Mouse (Mus musculus) limb, embryonic 13.5 days (tissue): Measurements from ENCODE around the gene Gm11099. TPM values are rescaled to one million over a fixed set of nuclear protein-coding genes. Genes with fewer than 3 reads are reported as not detected.

Experiments used
- ATAC-seq: fragments of 200-750 bp; cut with Nextera tagmentation; 2 replicates; pipeline ENCODE4 v1.8.0; 2017; ENCODE audit warnings: low read depth, moderate number of reproducible peaks, moderate TSS enrichment; ENCODE audit not compliant: low FRiP score
- H3K27ac ChIP-seq: fragments of 300-500 bp; sonication (generic); 2 replicates; pipeline ENCODE4 v1.5.1; 2015; ENCODE audit warnings: inconsistent platforms, mild to moderate bottlenecking, moderate library complexity
- H3K27me3 ChIP-seq: fragments of 300-500 bp; sonication (generic); 2 replicates; pipeline ENCODE4 v1.6.1; 2015; ENCODE audit warnings: mild to moderate bottlenecking, inconsistent platforms
- H3K36me3 ChIP-seq: fragments of 300-500 bp; sonication (generic); 2 replicates; pipeline ENCODE4 v1.6.1; 2015; ENCODE audit warnings: inconsistent platforms, mild to moderate bottlenecking, moderate library complexity
- H3K4me1 ChIP-seq: fragments of 300-500 bp; sonication (generic); 2 replicates; pipeline ENCODE4 v1.6.1; 2015; ENCODE audit warnings: inconsistent platforms
- H3K4me2 ChIP-seq: fragments of 300-500 bp; sonication (generic); replicated peaks from 2 replicates; pipeline ENCODE4 v1.6.1; 2015; ENCODE audit warnings: inconsistent platforms, mild to moderate bottlenecking, moderate library complexity
- H3K4me3 ChIP-seq: fragments of 300-500 bp; sonication (generic); 2 replicates; pipeline ENCODE4 v1.5.1; 2015; ENCODE audit warnings: moderate library complexity, mild to moderate bottlenecking, inconsistent platforms
- H3K9ac ChIP-seq: fragments of 300-500 bp; sonication (generic); 2 replicates; pipeline ENCODE4 v1.6.1; 2015; ENCODE audit warnings: mild to moderate bottlenecking, inconsistent platforms
- H3K9me3 ChIP-seq: fragments of 300-500 bp; sonication (generic); 2 replicates; pipeline ENCODE4 v1.6.1; 2016; ENCODE audit warnings: inconsistent platforms
- WGBS: fragments of 180-500 bp; shearing (Covaris S2); methylation state at CpG from one replicate; pipeline ENCODE4 v1.1.7; 2015; 5-methylcytosine and 5-hydroxymethylcytosine counted together
- polyA plus RNA-seq: library from polyadenylated mRNA; unstranded; fragments of >200 nt; fragmentation: Nextera tagmentation; extraction: Ambion mirVana; gene quantifications from 2 replicates; pipeline ENCODE4 v1.2.1, GENCODE M21; 2015

Gm11099 gene
- polyA plus RNA-seq, result not detected in 2 replicates

DNA sequence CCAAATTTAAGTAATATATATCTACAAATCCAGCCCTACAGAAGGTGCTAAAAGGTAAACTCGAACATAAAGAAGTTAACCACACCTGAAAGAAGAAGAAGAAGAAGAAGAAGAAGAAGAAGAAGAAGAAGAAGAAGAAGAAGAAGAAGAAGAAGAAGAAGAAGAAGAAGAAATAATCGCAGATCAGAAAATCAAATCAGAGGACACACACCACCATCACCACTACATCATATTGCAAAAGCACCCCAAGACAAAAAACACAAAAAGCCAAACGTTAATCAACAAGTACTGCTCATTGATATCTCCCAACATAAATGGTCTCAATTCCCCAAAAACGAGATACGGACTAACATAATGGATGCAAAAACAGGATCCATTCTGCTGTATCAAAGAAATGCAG lies at the start of gene Gm11099:
Gene Gm11099 (plus strand): TSS at position 301 of the 400 bp plus-strand sequence.
- Histone ChIP-seq H3K9me3 (no peaks in the 10 kb centered on the region), H3K4me2 (no peak within 1 kb of the TSS), H3K27me3 (no peaks in the 10 kb centered on the region), H3K36me3 (no peaks in the 10 kb centered on the region), H3K9ac (no peak within 1 kb of the TSS), H3K27ac (no peak within 1 kb of the TSS), H3K4me3 (no peak within 1 kb of the TSS), H3K4me1 (no peaks in the 10 kb centered on the region)
- no peak for ATAC-seq
- WGBS, result 88% methylated on average over 5 of the region's 5 CpGs

DNA sequence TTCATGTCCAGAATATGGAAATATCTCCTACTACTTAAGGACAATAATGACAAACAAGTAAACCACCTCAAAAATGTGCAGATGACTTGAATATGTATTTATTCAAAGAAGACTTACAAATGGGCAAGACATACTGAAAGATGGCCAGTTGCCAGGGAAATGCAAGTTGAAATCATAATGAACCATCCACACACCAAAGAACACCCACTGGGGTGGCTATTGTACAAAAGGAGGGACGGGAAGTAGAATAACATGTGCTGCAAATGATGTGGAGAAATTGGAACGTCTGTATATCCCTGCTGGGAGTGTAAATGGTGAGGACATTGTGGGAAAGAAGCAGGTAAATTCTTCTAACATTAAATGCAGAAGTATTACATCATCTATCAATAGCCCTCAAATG lies 46.3 kb upstream of the Gm11099 start:
- H3K27me3 ChIP-seq, result no peaks in the 10 kb centered on the region
- no peaks in the 10 kb centered on the region for H3K9me3 ChIP-seq
- no peak overlapping the region for H3K4me2 ChIP-seq
- H3K27ac ChIP-seq, result no peak overlapping the region
- 53% methylated on average over 2 of the region's 2 CpGs for WGBS
- H3K4me3 ChIP-seq, result no peak overlapping the region
- ATAC-seq, result no peak
- H3K36me3 ChIP-seq, result no peaks in the 10 kb centered on the region
- H3K9ac ChIP-seq, result no peak overlapping the region
- H3K4me1 ChIP-seq, result no peaks in the 10 kb centered on the region

DNA sequence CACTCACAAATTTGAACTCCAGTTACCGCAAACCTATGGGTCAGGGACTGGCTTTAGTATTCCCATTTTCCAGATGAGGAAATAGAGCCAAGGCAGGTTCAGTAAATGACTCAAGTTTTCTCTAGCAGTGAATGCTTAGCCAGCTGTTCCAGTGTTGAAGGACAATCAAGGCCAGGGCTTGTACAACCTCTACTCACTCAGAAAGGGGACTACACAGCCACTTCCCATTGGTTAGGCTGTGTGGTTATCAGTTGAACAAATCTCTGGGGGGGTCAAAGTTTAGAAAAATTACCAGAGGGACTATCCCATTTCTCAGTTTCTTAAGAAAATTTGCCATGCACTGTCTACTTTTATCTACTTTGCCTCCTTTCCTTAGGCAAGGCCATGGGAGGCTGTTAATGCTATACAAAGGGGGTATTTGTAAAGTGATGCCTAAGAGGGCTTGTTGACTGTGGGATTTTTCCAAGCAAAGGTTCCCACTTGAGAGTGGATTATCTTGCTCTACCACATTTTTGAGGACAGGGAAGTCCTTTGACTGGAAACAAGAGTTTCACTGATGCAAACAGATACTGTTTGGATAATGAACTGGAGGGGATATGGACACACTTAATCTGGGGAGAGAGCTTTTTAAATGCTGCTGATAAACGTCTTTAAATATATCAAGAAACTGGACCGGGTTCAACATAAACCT lies 30.2 kb upstream of the Gm11099 start:
- Histone ChIP-seq H3K4me3 (no peak overlapping the region), H3K4me1 (0 out of 2 replicates have a peak, but pooled peaks cover 3% of the 10 kb centered on the region), H3K27me3 (no peaks in the 10 kb centered on the region), H3K27ac (no peak overlapping the region), H3K9ac (no peak overlapping the region), H3K36me3 (no peaks in the 10 kb centered on the region), H3K4me2 (no peak overlapping the region), H3K9me3 (peaks cover 4% of the 10 kb centered on the region; the same call in 1 of the 2 replicates)
- 54% methylated on average over 3 of the region's 3 CpGs for WGBS
- ATAC-seq, result no peak

DNA sequence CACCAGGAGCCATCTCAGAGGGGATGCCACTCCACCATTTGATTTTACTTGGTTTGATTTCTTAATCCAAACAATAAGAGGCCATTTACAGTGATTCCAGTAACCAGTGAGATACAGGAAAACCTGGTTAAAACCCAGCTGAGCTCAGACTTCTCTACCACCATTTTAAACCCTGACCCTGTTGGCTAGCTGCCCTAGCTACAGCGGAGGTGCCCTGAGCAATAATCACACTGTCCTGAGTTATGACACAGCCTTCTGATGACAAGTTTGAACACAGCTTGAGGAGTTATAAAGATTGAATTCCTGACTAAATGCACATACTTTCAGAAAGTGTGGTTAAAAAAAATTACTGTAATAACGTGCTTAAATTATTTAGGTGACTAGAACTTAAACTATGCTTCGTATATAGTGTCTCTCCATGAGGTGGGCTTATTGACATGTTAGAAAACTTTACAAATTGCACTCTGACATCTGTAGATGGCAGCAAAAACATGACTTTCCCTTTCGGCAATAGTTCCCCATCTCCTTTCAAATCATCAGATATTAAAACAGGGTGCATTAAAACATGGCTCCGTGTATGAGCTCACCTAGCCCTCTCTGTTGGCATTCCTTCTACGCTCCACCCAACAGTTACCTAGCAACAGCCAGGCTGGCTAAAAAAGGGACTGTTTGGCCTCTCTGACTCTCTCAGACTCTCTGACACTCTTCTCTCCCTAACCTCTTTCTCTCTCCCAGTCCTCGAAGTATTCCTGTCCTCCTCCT lies 29.1 kb upstream of the Gm11099 start:
- peak; percentile 70 for ATAC-seq
- WGBS, result 52% methylated on average over 7 of the region's 7 CpGs
- Histone ChIP-seq H3K27me3 (no peaks in the 10 kb centered on the region), H3K9ac (no peak overlapping the region), H3K36me3 (no peaks in the 10 kb centered on the region), H3K27ac (no peak overlapping the region), H3K9me3 (peaks cover 4% of the 10 kb centered on the region; the same call in 1 of the 2 replicates), H3K4me3 (no peak overlapping the region), H3K4me1 (peaks cover 11% of the 10 kb centered on the region), H3K4me2 (no peak overlapping the region)

DNA sequence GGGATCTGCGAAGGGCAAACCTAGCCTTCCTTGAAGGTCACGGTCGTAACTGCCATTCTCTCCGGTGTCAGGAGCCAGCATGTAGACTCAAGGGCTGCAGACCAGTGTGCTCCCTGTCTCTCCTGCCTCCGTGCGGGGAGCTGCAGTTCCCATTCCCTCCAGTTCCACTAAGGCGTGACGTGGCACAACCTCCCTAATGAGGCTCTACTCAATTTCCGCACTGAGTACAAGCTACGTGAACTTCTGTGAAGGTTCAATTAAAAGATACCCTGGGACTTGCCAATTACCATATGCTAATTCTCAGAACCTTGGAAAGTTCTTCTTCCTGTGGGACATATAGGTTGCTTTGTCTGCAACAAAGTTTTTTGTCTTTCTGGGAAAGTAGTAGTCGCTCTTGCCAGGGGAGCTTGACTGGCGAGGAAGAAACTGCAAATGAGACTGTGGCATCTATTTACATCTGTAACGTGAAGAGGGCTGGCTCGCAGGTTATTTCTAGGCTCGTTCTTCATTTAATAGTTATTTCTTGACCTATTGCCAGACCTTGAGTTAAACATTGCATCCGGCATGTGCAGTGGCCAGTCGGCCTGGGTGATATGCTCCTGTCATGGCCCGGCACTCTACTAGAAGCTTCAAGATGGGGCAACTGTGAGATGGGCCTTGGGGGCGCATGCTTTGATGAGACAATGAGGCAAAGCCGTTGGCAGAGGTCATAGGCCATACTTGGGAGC lies 26.8 kb upstream of the Gm11099 start:
- H3K27ac ChIP-seq, result no peak overlapping the region
- H3K36me3 ChIP-seq, result no peaks in the 10 kb centered on the region
- 89% methylated on average over 20 of the region's 20 CpGs for WGBS
- H3K4me2 ChIP-seq, result no peak overlapping the region
- H3K27me3 ChIP-seq, result no peaks in the 10 kb centered on the region
- peaks cover 20% of the 10 kb centered on the region for H3K4me1 ChIP-seq
- H3K4me3 ChIP-seq, result no peak overlapping the region
- ATAC-seq, result no peak
- H3K9me3 ChIP-seq, result peaks cover 4% of the 10 kb centered on the region; the same call in 1 of the 2 replicates
- H3K9ac ChIP-seq, result no peak overlapping the region

DNA sequence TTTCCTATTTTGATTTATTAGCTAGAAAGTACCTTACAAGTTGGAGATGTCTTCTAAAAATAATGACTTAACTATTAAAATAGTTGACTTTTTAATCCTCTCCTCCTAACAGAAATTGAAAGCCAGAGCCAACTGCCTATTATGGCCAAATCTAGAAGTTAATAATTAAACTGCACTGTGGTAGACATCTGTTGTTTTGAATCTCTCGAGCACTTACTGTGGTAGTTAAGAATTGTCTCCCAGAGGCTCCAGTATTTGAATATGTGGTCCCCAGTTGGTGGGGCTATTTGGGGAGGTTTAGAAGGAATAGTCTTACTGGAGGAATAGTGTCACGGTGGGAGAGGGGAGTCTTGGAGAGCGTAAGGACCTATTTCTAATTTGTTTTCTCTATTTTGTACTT lies 18.2 kb upstream of the Gm11099 start:
- Histone ChIP-seq H3K9ac (no peak overlapping the region), H3K27ac (no peak overlapping the region), H3K4me2 (no peak overlapping the region), H3K4me3 (no peak overlapping the region), H3K27me3 (peaks cover 2% of the 10 kb centered on the region; the same call in 1 of the 2 replicates), H3K4me1 (peaks cover 11% of the 10 kb centered on the region; the same call in 1 of the 2 replicates), H3K36me3 (no peaks in the 10 kb centered on the region), H3K9me3 (peaks cover 3% of the 10 kb centered on the region; the same call in 1 of the 2 replicates)
- WGBS, result 87% methylated on average over 3 of the region's 3 CpGs
- no peak for ATAC-seq

DNA sequence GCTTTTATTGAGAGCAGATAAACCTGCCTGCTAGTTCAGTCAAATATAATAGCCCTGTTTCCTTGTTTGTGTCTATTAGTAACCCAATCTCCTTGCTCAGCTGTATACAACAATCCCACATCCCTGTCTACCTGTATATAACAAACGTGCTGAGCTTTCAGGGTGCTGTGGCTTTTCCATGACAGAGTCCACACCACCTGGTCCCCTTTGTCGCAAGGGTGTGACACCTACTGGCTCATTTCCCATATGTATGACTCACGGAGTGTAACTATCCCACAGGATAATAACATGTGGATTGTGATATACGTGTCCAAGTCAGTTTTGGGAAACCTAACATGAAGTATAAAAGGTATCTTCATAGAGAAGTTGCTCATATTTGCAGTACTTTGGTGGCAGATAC lies 16.8 kb upstream of the Gm11099 start:
- Histone ChIP-seq H3K27ac (no peak overlapping the region), H3K9me3 (peaks cover 3% of the 10 kb centered on the region; the same call in 1 of the 2 replicates), H3K4me2 (no peak overlapping the region), H3K27me3 (peaks cover 2% of the 10 kb centered on the region; the same call in 1 of the 2 replicates), H3K4me1 (peaks cover 9% of the 10 kb centered on the region; the same call in 1 of the 2 replicates), H3K36me3 (no peaks in the 10 kb centered on the region), H3K4me3 (no peak overlapping the region), H3K9ac (no peak overlapping the region)
- ATAC-seq, result no peak
- WGBS, result 88% methylated on average over 4 of the region's 4 CpGs

DNA sequence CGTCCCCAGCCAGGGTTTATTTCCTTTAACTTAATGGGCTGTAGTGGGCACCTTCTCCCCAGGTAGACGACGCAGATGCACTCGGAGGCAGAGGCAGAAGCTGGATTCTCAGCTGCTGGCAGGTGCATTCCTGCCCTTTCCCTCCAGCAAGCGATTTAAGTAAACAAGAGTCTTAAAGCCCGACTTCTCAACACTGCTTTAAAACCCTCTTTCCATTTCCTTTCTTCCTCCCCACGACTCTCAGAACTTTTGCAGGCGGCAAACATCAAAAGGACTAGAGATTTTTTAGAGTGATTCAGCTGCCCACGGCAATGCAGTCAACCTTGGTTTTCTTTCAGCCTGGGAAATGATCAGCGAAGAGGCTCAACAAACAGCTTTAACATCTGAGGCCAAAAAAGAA lies 14.7 kb upstream of the Gm11099 start:
- WGBS, result 6% methylated on average over 10 of the region's 10 CpGs
- ATAC-seq, result no peak
- no peak overlapping the region for H3K9ac ChIP-seq

DNA sequence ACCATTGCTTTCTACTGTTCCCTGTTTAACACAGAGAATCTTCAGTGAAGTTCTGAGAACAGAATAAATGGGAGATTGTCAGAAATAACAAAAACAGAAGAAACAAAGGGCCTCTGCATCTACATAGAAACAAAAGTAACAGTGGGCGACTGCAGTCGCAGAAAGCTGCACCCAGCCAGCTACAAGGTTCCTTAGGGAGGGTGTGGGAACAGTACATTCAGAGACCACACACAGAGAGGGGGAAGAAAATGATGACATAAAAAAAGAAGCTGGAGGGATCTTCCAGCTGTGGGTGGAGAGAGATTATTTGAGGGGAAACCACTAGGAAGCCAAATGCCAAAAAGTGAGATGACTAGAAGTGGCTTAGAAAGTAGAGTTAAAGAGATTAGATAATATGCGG lies 20.6 kb downstream of the Gm11099 start:
- WGBS, result 68% methylated on average over 3 of the region's 3 CpGs
- no peak overlapping the region for H3K4me2 ChIP-seq

More for the DNA sequence above, 14.7 kb upstream of the Gm11099 start:
- Histone ChIP-seq H3K27ac (no peak overlapping the region), H3K36me3 (no peaks in the 10 kb centered on the region), H3K27me3 (peaks cover 2% of the 10 kb centered on the region; the same call in 1 of the 2 replicates), H3K9me3 (peaks cover 3% of the 10 kb centered on the region; the same call in 1 of the 2 replicates), H3K4me3 (no peak overlapping the region), H3K4me2 (no peak overlapping the region), H3K4me1 (peaks cover 5% of the 10 kb centered on the region; the same call in 1 of the 2 replicates)

DNA sequence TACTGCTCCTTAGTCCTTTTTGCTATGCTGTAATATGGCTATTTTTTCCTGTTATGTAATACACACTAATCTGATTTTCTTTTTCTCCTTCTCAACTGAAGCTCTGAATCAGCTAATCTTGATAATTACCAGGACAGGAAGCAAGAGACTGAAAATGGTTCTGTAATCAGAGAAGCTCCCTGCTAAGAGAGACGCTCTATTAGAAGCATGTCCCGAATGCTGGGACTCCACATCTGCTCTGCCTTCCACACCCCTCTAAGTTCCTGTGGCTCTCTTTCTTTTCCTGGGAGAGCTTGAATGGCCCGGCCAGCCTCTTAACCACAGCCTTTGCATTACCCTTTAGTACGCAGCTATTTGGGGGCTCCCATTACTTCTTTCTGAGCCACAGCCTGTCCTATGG lies 45.8 kb downstream of the Gm11099 start:
- WGBS, result 62% methylated on average over 4 of the region's 4 CpGs
- no peak for ATAC-seq
- H3K27me3 ChIP-seq, result no peaks in the 10 kb centered on the region

More for the DNA sequence above, 20.6 kb downstream of the Gm11099 start:
- H3K27me3 ChIP-seq, result no peaks in the 10 kb centered on the region
- no peaks in the 10 kb centered on the region for H3K4me1 ChIP-seq
- no peaks in the 10 kb centered on the region for H3K9me3 ChIP-seq
- H3K27ac ChIP-seq, result no peak overlapping the region
- no peak overlapping the region for H3K4me3 ChIP-seq
- H3K36me3 ChIP-seq, result no peaks in the 10 kb centered on the region
- H3K9ac ChIP-seq, result no peak overlapping the region
- ATAC-seq, result no peak

DNA sequence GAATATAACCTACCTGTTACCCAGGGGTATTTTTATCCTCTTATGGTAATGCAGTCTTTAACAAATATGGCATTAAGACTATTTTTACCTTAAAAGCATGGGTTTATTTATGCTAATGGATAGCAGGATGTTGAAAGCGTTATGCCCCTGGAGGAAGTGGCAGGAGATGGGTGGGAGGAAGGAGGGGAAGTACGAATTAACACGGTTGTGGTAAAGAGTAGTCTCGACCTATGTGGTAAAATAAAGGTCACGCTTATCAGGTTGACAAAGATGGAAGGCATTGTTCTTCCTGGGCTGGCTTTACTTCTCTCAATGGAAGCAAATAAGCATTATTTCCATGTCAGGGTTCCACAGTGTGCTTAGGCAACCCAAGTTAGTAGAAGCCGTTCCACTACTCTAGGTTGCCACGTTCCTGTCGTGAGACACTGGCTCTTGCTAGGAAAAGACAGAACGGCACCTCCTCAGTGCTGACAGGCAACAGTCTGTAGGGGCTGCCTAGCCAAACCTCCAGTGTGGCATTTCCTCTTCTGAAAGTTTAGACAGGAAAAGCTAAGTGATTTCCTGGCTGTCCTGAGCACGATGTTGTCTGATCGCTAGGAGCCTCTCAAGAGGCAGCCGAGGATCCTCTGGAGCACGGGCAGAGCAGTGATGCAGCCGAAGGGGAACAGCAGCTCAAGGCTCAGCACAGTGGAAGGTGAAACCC lies 47.7 kb downstream of the Gm11099 start:
- Histone ChIP-seq H3K4me3 (no peak overlapping the region), H3K9me3 (no peaks in the 10 kb centered on the region), H3K27ac (no peak overlapping the region), H3K27me3 (no peaks in the 10 kb centered on the region), H3K4me1 (peaks cover 14% of the 10 kb centered on the region; the same call in 1 of the 2 replicates), H3K36me3 (no peaks in the 10 kb centered on the region), H3K9ac (no peak overlapping the region), H3K4me2 (no peak overlapping the region)
- WGBS, result 59% methylated on average over 14 of the region's 14 CpGs
- ATAC-seq, result no peak

More for the DNA sequence above, 45.8 kb downstream of the Gm11099 start:
- Histone ChIP-seq H3K9ac (no peak overlapping the region), H3K4me3 (no peak overlapping the region), H3K9me3 (no peaks in the 10 kb centered on the region), H3K36me3 (no peaks in the 10 kb centered on the region), H3K27ac (no peak overlapping the region), H3K4me2 (no peak overlapping the region), H3K4me1 (peaks cover 14% of the 10 kb centered on the region; the same call in 1 of the 2 replicates)
